Mouse (Mus musculus) left cerebral cortex, postnatal 14 days (tissue): ENCODE measurements at regions not wholly inside any gene's neighbourhood (a gene's known extent, or its start where the extent isn't known, plus 50 kb on each side); places are given as distances from the start of the nearest gene placed in this dataset.

Source experiments
- DNase-seq, 2 experiments: peaks; one replicate each; pipeline ENCODE4 v3.0.0; 2021 to 2022; ENCODE audit warnings: low spot score in 2 of 2, mixed read lengths in 1 of 2
- intact Hi-C: fragments of 180-260 bp; cut with DNase I; formaldehyde crosslinking; loops from one replicate; pipeline ENCODE4 v1.15.1; 2025

DNA sequence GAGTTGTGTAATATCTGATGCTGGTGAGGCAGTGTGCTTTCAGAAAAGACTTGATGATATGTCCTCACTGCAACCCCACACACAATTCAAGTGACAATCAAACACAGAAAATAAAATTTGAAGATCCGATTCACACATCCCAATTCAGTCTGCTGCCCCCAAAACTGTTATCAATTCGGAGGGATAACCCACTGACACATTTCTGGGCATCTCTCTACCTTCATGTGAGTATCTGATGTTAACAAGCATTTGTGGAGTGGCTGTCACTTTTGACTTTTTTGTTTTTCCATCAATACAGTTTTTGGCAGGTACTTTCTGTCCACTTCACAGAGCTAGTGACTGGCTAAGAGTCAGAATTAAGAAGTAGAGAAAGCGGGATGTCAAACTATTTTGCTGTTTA, 101.4 kb upstream of the Eef1e1 start:
- DNase-seq: no peak
- intact Hi-C loops: no loop called here

DNA sequence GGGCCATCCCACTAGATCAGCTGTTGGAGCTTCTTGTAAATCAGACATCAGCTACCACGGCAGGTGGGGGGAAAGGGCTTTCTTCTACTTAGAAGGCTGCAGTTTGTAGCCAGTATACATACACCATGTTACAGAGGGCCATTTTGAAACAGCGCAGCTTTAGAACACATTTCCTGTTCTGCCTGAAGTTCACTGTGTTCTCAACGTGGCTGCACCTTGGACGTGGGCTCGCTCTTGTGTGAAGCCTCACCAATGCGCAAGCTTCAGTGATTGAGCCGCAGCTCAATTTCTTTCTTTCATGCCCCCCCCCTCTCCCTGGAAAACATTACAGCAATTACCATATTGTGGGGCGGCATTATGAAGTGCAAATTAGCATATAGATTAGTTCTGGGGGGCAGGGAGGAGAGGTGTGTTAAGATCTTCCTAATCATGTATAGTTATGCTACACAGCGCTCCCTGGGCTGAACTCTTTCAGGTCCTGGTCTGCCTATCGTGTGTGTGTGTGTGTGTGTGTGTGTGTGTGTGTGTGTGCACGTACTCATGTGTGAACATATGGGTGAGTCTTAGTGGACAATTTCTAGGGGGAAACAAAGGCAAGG, 97.9 kb upstream of the Eef1e1 start:
- DNase-seq: no peak
- intact Hi-C loops: no loop called here

DNA sequence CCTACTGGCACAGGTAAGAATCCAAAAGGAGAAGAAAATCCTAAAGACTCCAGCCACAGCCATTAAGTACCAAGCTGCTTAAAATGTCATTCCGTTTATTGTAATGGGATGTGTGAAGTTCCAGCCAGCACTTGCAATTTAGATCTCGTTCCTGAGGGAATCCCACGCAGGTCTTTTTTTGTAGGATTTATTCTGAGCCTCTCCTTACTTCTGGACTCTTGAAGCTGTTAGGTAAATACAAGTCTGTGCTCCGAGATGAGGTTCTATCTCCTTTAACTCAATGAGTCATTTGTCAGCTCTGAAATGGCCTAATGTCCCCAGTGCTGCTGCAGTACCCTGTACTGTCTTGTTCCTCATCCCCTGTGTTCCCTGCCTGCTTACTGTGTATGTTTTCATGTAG, 94.9 kb upstream of the Eef1e1 start:
- DNase-seq: peak; percentile 16 to 70
- intact Hi-C loops: no loop called here

DNA sequence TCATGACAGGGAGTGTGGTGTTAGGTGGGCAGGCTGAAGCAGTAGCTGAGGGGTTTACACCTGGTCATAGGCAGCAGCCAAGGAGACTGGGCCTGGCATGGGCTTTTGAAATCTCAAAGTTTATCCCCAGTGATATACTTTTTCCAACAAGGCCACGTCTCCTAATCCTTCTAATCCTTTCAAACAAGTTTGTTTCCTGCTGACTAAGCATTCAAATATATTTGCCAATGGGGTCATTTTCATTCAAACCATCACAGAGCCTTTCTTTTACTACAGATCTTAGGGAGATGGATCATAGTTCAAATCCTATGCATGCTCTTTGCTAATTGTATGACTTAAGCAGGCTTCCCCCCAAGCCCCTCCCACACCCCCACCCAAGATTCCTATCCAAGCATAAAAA, 93.0 kb upstream of the Eef1e1 start:
- DNase-seq: no peak
- intact Hi-C loops: no loop called here

DNA sequence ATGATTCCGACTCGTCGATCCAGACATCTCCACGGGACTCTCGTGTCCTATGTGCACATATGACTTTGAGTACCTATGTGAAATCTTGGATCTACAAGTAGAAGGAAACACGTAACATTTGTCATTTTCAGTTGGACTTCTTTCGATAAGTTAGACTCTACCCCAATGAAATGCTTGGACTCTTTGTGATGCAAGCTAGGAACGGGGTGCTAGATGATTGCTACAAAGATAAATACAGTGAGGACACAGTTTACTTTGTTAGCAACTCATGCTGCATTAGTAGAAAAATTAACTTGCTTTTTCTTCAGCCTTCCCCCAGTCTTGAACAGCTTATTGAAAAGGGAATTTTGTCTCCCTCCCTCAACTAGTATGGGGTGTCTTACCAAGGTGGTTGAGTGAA, 81.2 kb upstream of the Eef1e1 start:
- DNase-seq: no peak
- intact Hi-C loops: no loop called here

DNA sequence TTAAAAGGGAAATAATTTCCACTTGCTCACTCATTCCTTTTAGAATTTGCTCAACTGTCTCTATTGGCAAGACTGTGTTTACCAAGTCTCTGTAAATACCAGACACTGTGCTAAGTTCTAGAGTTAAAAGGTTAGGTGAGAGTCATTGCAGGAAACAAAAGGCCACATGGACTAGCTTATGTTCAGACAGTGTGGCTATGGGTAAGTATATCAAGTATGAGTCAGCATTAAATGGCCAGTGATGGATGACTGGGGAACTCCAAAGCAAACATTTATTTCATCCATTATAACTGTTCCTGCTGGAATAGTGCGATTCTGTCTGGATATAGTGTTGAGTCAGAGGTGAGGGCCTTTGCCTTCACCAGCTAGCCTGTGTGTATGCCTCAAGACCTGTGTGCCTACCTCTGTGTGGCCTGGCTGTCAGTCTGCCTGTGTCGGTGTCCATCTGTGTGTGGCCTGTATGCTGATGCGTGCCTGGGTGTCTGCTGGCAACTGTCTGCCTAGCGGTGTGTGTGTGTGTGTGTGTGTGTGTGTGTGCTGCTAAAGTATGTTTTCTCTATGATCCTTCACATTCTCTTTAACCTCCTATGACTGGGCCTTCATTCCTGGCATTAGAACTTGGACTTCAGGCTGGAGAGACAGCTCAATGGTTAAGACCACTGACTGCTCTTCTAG, 77.6 kb upstream of the Eef1e1 start:
- DNase-seq: no peak
- intact Hi-C loops: no loop called here

DNA sequence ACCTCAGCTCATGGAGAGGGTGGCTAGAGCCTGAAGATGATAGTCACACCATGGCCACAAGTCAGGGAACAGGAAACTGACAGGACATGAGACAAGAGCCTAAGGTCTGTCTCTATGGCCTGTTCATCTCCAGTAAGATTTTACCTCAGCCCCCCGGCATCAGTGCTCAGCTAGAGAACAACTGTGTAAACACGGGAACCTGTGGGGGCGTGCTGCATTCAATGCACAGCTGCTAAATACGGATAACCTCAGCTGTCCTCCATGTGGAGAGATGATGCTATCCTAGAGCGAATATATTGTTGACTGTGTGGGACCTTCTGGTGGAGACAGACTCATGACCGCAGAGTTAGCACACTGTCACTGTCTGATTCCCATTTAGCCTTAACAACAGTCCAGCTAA, 76.4 kb upstream of the Eef1e1 start:
- intact Hi-C loops: no loop called here
- DNase-seq: no peak

DNA sequence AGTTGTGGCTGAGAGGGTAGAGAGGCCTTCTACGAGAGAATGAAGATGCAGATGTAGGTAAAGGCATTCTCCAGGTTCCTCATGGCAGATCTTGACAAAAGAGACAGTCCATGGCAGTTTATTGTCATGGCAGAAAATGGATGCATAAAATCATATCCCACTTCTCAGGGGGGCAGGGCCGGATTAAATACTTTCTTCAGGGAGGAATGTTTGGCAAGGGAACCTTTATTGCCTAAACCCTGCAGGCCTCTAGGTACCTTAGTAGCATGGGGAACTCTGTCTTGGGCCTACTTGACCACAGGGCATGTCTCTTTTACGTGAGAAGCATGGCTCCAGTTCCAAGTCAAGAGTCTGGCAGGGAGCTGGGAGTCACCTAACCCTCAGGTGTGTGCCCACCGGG, 74.4 kb upstream of the Eef1e1 start:
- DNase-seq: no peak
- intact Hi-C loops: no loop called here

DNA sequence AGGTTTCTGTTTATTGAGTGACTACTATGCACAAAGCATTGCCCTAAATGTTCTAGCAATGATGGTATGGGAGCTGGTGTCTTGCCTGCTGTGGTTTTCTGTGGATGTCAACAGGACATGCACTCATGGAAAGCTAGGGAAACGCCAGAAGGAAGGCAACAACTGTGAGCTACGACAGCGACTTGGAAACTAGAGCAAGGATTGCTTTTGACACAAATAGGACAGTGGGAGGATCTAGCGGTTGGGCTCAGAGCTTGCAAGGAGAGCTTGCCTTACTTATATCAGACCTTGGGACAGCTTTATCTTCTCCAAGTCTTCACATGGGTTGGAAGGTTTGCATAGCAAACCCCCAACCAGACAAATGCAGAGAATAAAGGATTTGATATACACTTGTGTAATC, 66.6 kb upstream of the Eef1e1 start:
- DNase-seq: peak; percentile 15 to 33
- intact Hi-C loops: no loop called here

DNA sequence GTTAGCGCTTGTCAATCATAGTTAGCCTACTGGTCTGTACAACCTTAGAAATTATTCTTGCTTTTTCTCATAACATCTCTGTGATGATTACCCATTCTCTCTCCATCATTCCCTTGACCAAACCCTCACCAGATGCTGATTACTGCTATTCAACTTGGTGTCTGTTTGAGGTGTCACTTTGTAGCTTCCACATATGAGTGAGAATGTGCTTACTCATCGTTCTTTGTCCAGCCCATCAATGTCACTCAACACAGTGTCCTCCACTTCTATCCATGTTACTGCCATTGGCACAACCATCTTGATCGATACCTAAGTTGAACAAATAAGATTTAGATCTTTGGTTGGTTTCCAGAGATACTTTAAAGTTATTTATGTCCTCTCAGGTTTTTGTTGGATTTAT, 62.3 kb upstream of the Eef1e1 start:
- intact Hi-C loops: no loop called here
- no peak for DNase-seq

DNA sequence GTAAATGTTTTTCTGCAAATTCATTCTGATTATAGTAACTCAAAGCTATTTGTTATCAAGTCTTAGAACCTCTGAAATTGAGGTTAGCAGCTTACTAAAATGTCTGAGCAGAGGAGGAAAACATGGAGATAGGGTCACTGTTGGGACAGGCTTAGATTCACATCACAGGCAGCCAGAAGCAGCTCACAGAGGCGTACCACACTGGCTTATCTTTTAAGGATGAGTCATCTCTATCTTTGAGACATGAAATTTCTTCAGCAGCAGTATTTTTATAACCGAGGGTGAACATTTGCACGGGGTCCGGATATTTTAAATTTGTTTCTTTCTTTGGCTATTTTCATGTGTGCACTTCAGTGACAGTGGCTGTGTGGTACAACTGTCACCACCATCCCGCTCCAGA, 56.0 kb upstream of the Eef1e1 start:
- DNase-seq: no peak
- intact Hi-C loops: no loop called here
